Mouse (Mus musculus): ENCODE results near the gene Rel.

- TF ChIP-seq CTCF (IDR thresholded peaks at IDR 0.05 in 2 of 3, conservative IDR thresholded peaks at IDR 0.05 in 1 of 3; ENCODE audit: control insufficient read depth in 1 of 3, insufficient read depth in 1 of 3, low read depth in 2 of 3, low read length in 3 of 3, poor library complexity in 1 of 3, severe bottlenecking in 1 of 3): no peak
- TF ChIP-seq EP300 (IDR thresholded peaks at IDR 0.05; ENCODE audit: low read depth in 1 of 2, low read length in 2 of 2): peak in 1 of 2 experiments; percentile 42; a peak in 2 of 4 replicates
- TF ChIP-seq CHD2 (IDR thresholded peaks at IDR 0.05; ENCODE audit: low read length): no peak
- TF ChIP-seq MAX (IDR thresholded peaks at IDR 0.05; ENCODE audit: low read length): no peak
- TF ChIP-seq POLR2A (IDR thresholded peaks at IDR 0.05; ENCODE audit: control insufficient read depth in 1 of 2, insufficient read depth in 1 of 2, low read depth in 1 of 2, low read length in 2 of 2, poor library complexity in 1 of 2): no peak
These were observed 40.6 kb downstream of the Rel start for GRCm38 (mm10) chr11:23730120-23730519.
